Mouse (Mus musculus): Measurements from ENCODE around the gene Pex11a. TPM values are rescaled to one million over a fixed set of nuclear protein-coding genes. Genes with fewer than 3 reads are reported as not detected.

Gene Pex11a
- polyA plus RNA-seq, 1 experiment from 2014 or later: 16.9 TPM

- Histone ChIP-seq H3K27ac (replicated peaks) (no peak overlapping the region), H3K4me2 (replicated peaks) (no peak overlapping the region), H3K9me3 (no peaks in the 10 kb centered on the region), H3K27me3 (no peaks in the 10 kb centered on the region), H3K4me3 (no peak overlapping the region), H3K4me1 (no peaks in the 10 kb centered on the region), H3K9ac (replicated peaks) (no peak overlapping the region), H3K36me3 (peaks cover 27% of the 10 kb centered on the region)
- WGBS: 89% methylated on average over 8 of the region's 8 CpGs
- ATAC-seq (replicated peaks): no peak
Observed at GRCm38 (mm10) chr7:79696495-79696894, 46.4 kb downstream of the Pex11a start.

Other genes with a start within 250 kb of the Pex11a start
- gene Rhcg, start 125.5 kb downstream of the Pex11a start, polyA plus RNA-seq (2015; fragmentation: Nextera tagmentation; extraction: Ambion mirVana): 1.8 and 3.9 TPM in 2 replicates
- gene Ticrr, start 82.9 kb downstream of the Pex11a start, polyA plus RNA-seq (2015; fragmentation: Nextera tagmentation; extraction: Ambion mirVana): 5.0 and 5.8 TPM in 2 replicates
- gene Kif7, start 27.4 kb downstream of the Pex11a start, polyA plus RNA-seq (2015; fragmentation: Nextera tagmentation; extraction: Ambion mirVana): 3.3 and 3.4 TPM in 2 replicates
- not detected in 2 replicates for gene Plin1, start 10.2 kb downstream of the Pex11a start, polyA plus RNA-seq (2015; fragmentation: Nextera tagmentation; extraction: Ambion mirVana)
- 0.23 and 0.85 TPM in 2 replicates for gene Wdr93, start within 50 bp of the Pex11a start, polyA plus RNA-seq (2015; fragmentation: Nextera tagmentation; extraction: Ambion mirVana)
- gene Mesp1, start 50.7 kb upstream of the Pex11a start, polyA plus RNA-seq (2015; fragmentation: Nextera tagmentation; extraction: Ambion mirVana): 0.19 TPM in 1 of 2 replicates, not detected in the other
- gene Mesp2, start 67.6 kb upstream of the Pex11a start, polyA plus RNA-seq (2015; fragmentation: Nextera tagmentation; extraction: Ambion mirVana): 1.5 and 2.2 TPM in 2 replicates
- 2.7 and 3.4 TPM in 2 replicates for gene Anpep, start 117.9 kb upstream of the Pex11a start, polyA plus RNA-seq (2015; fragmentation: Nextera tagmentation; extraction: Ambion mirVana)
- gene Ap3s2, start 177.5 kb upstream of the Pex11a start, polyA plus RNA-seq (2015; fragmentation: Nextera tagmentation; extraction: Ambion mirVana): 42.7 and 45.2 TPM in 2 replicates
- gene Arpin, start 192.2 kb upstream of the Pex11a start, polyA plus RNA-seq (2015; fragmentation: Nextera tagmentation; extraction: Ambion mirVana): 13.0 and 13.4 TPM in 2 replicates

Measured in forebrain, embryonic 15.5 days (tissue).